Comparison of ENCODE assay signal across 9 mouse cellular contexts in the genomic region with DNA sequence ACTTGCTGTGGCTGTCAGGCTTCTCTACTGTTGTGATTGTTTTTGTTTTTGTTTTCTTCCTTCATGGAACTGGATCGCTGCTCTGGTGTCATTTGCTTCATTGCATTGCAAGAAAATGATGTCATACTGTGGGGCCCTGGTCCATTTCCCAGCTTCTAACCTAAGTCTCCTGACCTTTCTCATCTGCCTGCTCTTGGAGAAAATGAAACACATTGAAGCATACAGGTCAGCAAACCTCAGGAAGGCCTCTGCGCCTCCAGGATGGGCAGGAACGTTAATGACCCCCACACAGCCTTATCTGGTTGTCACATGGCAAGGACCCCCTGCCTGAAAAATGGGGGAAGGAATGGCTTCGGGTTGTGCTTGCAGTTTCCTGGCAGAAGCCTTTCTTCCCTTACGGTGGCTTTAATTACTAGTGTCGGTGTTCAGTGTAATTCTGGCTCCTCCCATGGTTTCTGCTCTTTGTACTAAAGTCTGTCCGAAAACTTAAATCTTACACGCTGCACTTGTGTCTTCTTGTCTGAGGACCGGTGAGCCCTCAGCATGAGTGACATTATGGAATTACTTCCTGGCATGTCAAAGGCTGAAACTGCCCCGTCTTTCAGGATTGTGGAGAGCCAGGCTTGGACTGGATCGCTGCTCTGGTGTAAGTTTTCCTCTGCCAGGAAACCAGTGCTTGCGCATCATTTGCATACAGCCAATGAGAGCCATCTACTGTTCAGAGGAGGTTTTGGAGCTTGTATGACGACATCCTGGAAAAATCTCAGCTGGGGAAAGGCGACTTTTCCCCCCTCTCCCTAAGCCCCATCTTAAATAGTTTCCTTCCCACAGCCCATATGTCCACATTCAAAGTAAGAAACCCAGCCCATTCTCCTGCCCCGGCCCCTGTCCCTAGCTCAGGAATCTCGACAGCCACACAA. TPM values are rescaled to one million over a fixed set of nuclear protein-coding genes. Genes with fewer than 3 reads are reported as not detected.
A peak's percentile ranks its signal among the peaks of the same experiment; 100 is the strongest.
DNase-seq lines count a peak whose midpoint lies in the region; ATAC-seq and TF ChIP-seq lines count a peak whose summit lies in the region.
"Had no signal": no experiment of that assay in that cellular context is flagged by ENCODE, and none has a peak within 500 bp of the region (broad histone marks: within the 10 kb centered on the region; RNA-seq: fewer than 3 reads in every experiment).

No protein-coding gene starts in this region.

- peak; percentile 99 for DNase-seq in 3T3-L1 (ENCODE audit: low read depth, low spot score)
- DNase-seq in brain, embryonic 18.5 days (ENCODE audit: low read depth, low spot score), result peak; percentile 68
- DNase-seq in forebrain, postnatal 0 days, result peak; percentile 86
- DNase-seq in heart, postnatal 25 days (ENCODE audit: low spot score), result peak; percentile 67
- peak; percentile 60 for DNase-seq in layer of hippocampus, adult 11-12 months (ENCODE audit: low spot score)
- DNase-seq in yolk sac, embryonic 10.5 days (ENCODE audit: low spot score), result peak; percentile 85

- TF ChIP-seq CTCF in forebrain, postnatal 0 days (IDR thresholded peaks at IDR 0.05; ENCODE audit: low read depth), result peak; percentile 68

- ATAC-seq in forebrain, postnatal 0 days, result peak; percentile 96
- peak; percentile 67 for ATAC-seq in liver, embryonic 15.5 days (ENCODE audit: insufficient read depth)
- ATAC-seq in neural tube, embryonic 14.5 days (ENCODE audit: low read depth), result peak; percentile 92

- peaks cover 12% of the 10 kb centered on the region; the same call in 1 of the 2 replicates for H3K4me1 ChIP-seq in forebrain, postnatal 0 days (ENCODE audit: insufficient read depth)
- H3K4me1 ChIP-seq in liver, embryonic 15.5 days (replicated peaks), result peaks cover 7% of the 10 kb centered on the region; the same call in 1 of the 2 replicates
- peaks cover 8% of the 10 kb centered on the region; the same call in 1 of the 2 replicates for H3K4me1 ChIP-seq in neural tube, embryonic 14.5 days (ENCODE audit: control insufficient read depth, insufficient read depth, low read length)

- WGBS in forebrain, postnatal 0 days, result 4% methylated on average over 16 of the region's 16 CpGs
- WGBS in liver, embryonic 15.5 days (ENCODE audit: insufficient replicate concordance), result 6% methylated on average over 16 of the region's 16 CpGs
- 5% methylated on average over 16 of the region's 16 CpGs for WGBS in neural tube, embryonic 14.5 days

- no peaks in the 10 kb centered on the region for H3K9me3 ChIP-seq in forebrain, postnatal 0 days (ENCODE audit: low read length)
- H3K9me3 ChIP-seq in liver, embryonic 15.5 days (replicated peaks), result no peaks in the 10 kb centered on the region
- no peaks in the 10 kb centered on the region for H3K9me3 ChIP-seq in neural tube, embryonic 14.5 days (ENCODE audit: control insufficient read depth, low read length)
- H3K9me3 ChIP-seq: G1E had no signal

- no peaks in the 10 kb centered on the region for H3K36me3 ChIP-seq in forebrain, postnatal 0 days (ENCODE audit: insufficient read depth)
- H3K36me3 ChIP-seq in liver, embryonic 15.5 days (replicated peaks), result no peaks in the 10 kb centered on the region
- no peaks in the 10 kb centered on the region for H3K36me3 ChIP-seq in neural tube, embryonic 14.5 days (ENCODE audit: control insufficient read depth, insufficient read depth, low read length)
- H3K36me3 ChIP-seq: G1E had no signal

- peak overlapping the region; percentile 51 for H3K4me2 ChIP-seq in forebrain, postnatal 0 days (ENCODE audit: low read depth)
- H3K4me2 ChIP-seq in liver, embryonic 15.5 days, result peak overlapping the region; percentile 50
- H3K4me2 ChIP-seq in neural tube, embryonic 14.5 days (ENCODE audit: low read depth, low read length), result peak overlapping the region; percentile 50

- H3K27ac ChIP-seq in forebrain, postnatal 0 days (ENCODE audit: low read depth, low read length), result peak overlapping the region; percentile 70
- H3K27ac ChIP-seq in liver, embryonic 15.5 days (replicated peaks), result peak overlapping the region; percentile 42; the same call in 1 of the 2 replicates
- peak overlapping the region; percentile 66 for H3K27ac ChIP-seq in neural tube, embryonic 14.5 days (ENCODE audit: low read depth, low read length)

- intact Hi-C loops in heart, postnatal 25 days (cut with DNase I), result loop anchor here (5.0 to 10.0 kb wide), 4 partner anchors 74 to 401 kb away; a partner anchor contains a TSS

- peak overlapping the region; percentile 49 for H3K9ac ChIP-seq in forebrain, postnatal 0 days
- no peak overlapping the region for H3K9ac ChIP-seq in liver, embryonic 15.5 days
- peak overlapping the region; percentile 34; the same call in 1 of the 2 replicates for H3K9ac ChIP-seq in neural tube, embryonic 14.5 days (replicated peaks; ENCODE audit: low read depth, low read length)

- H3K4me3 ChIP-seq in forebrain, postnatal 0 days (ENCODE audit: low read depth, low read length), result peak overlapping the region; percentile 36
- H3K4me3 ChIP-seq in liver, embryonic 15.5 days (replicated peaks), result peak overlapping the region; percentile 23
- peak overlapping the region; percentile 8; the same call in 1 of the 2 replicates for H3K4me3 ChIP-seq in neural tube, embryonic 14.5 days (ENCODE audit: low read depth, low read length)

- 0 out of 2 replicates have a peak, but pooled peaks cover 2% of the 10 kb centered on the region for H3K27me3 ChIP-seq in forebrain, postnatal 0 days (ENCODE audit: insufficient read depth, low read length)
- no peaks in the 10 kb centered on the region for H3K27me3 ChIP-seq in liver, embryonic 15.5 days
- H3K27me3 ChIP-seq in neural tube, embryonic 14.5 days (ENCODE audit: control insufficient read depth, insufficient read depth, low read length), result no peaks in the 10 kb centered on the region

RNA-seq across cellular contexts. Expression of a gene that starts 33.1 kb away (rescaled TPM):
- 2.7 and 4.3 TPM in 2 replicates for total RNA-seq in forebrain, postnatal 0 days (2014; rRNA removed)
- polyA plus RNA-seq in forebrain, postnatal 0 days (2015; fragmentation: Nextera tagmentation; extraction: Ambion mirVana), result 3.0 and 4.7 TPM in 2 replicates
- total RNA-seq in heart, postnatal 25 days (2021), result not detected
- not detected in 2 replicates for polyA plus RNA-seq in liver, embryonic 15.5 days (2015; fragmentation: Nextera tagmentation; extraction: Ambion mirVana)
- not detected in 2 replicates for polyA plus RNA-seq in neural tube, embryonic 14.5 days (2014; fragmentation: Nextera tagmentation; extraction: Ambion mirVana)
- total RNA-seq: G1E had no signal
- polyA plus RNA-seq: G1E had no signal

Comparison
In these comparisons a context has a peak if more than half of its experiments do, and no peak if none do; other contexts are left out.
1. Peak in every context shown above with its lines: DNase-seq, ATAC-seq, H3K4me3 ChIP-seq and H3K27ac ChIP-seq.